Mouse (Mus musculus) CD8-positive naive resting alpha-beta T cell, adult 2 months (primary cell): Measurements from ENCODE around the gene Cntnap1.

Experiments
- DNase-seq, 2 experiments: peaks; one replicate each; pipeline ENCODE4 v3.0.0; 2022; ENCODE audit warnings: low read depth in 2 of 2, low spot score in 2 of 2

Gene Cntnap1

DNA sequence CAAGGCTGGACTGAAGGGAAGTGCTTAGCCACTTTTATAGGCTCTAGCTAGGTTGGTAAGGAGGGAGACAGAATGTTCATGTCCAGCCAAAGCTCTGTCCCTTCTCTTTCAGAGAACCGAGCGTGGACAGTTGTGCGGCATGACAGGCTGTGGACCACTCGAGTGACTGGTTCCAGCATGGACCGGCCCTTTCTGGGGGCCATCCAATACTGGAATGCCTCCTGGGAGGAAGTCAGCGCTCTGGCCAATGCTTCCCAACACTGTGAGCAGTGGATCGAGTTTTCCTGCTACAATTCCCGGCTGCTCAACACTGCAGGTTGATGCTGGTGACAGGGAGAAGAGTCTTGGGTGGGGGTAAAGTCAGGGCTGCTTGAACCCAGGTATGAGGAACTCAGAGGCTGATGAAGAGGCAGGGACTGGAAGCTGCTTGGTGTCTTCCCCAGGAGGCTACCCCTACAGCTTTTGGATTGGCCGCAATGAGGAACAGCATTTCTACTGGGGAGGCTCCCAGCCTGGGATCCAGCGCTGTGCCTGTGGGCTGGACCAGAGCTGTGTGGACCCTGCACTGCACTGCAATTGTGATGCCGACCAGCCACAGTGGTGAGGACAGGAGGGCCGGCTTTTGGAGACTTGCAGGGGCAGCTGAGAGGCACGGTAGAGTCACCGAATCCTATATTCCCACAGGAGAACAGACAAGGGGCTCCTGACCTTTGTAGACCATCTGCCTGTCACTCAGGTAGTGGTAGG lies 12.6 kb downstream of the Cntnap1 start:
- no peak for DNase-seq

GRCm38 (mm10) chr11:101184984-101185383 lies 14.7 kb downstream of the Cntnap1 start:
- DNase-seq = no peak

DNA sequence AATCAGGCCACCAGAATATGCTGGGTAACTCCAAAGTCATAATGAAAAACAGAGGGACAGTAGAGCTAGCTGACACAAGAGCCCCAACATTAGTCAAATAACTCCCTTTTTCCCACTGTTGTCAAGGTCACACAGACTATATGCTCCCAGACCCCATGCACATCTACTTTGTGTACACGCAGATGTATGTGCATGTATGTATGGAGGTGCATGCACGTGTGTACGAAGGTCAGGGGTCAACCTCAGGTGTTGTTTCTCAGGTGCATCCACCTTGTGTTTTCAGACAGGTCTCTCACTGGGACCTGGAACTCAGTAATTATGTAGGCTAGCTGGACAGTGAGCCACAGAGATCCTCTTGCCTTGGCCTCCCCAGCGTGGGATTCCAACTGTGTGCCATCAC lies 15.1 kb downstream of the Cntnap1 start:
- DNase-seq = no peak

DNA sequence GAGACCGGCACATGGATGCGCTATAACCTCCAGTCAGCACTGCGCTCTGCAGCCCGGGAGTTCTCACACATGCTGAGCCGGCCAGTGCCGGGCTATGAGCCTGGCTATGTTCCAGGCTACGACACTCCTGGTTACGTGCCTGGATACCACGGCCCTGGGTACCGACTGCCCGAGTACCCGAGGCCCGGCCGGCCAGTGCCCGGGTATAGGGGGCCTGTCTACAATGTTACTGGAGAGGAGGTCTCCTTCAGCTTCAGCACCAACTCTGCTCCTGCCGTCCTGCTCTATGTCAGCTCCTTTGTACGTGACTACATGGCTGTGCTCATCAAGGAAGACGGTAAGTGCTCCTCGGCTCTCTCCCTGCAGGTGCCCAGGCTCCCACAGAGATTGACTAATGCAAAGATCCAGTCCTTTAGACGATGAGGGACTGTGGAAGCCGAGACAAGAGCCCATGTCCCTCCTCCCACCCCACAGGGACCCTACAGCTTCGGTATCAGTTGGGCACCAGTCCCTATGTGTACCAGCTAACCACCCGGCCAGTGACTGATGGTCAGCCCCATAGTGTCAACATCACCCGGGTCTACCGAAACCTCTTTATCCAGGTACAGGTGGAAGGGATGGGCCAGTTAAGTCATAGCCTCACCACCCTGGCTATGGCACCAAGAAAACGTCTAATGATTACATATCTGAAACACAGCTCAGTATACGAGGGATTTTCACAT lies 16.4 kb downstream of the Cntnap1 start:
- no peak for DNase-seq

GRCm38 (mm10) chr11:101187541-101187940 lies 17.2 kb downstream of the Cntnap1 start:
- DNase-seq = no peak

GRCm38 (mm10) chr11:101188166-101188805 lies 18.0 kb downstream of the Cntnap1 start:
- no peak for DNase-seq

GRCm38 (mm10) chr11:101189495-101190180 lies 19.3 kb downstream of the Cntnap1 start:
- no peak for DNase-seq

DNA sequence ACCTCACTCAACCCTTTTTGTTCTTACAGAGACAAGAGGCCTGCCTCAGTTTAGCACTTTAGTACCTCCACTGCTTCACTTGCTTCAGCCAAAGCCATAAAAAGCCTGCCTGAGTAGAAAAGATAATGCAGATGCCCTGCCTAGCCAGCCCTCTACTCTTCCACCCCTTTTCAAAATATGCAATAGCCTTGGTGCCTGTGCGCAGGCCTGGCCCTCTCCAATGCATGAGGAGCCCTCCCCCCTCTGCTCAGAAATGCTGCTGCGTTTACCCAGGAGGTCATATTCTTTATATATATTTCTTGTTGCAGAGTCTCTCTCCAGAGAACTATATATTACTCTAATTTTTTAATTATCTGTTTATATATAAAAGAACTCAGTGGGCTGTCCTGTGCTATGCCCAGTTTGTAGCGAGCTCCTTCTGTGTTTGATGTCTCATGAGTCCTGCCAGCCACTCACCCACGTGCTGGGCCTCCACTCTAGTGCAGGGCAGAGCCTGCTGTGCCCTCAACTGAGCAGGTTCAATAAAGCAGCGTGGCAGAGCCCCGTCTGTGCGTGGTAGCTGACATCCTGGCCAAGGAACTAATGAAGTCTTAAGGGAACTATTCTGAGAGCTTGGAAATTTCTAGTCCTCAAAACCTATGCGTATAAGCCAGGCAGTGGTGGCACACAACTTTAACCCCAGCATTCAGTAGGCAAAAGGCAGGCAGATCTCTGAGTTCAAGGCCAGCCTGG lies 20.0 kb downstream of the Cntnap1 start:
- no peak for DNase-seq

- no peak for DNase-seq
Measured at GRCm38 (mm10) chr11:101190913-101191907, 20.9 kb downstream of the Cntnap1 start.

GRCm38 (mm10) chr11:101191919-101192470 lies 21.7 kb downstream of the Cntnap1 start:
- no peak for DNase-seq

GRCm38 (mm10) chr11:101192646-101193045 lies 22.3 kb downstream of the Cntnap1 start:
- no peak for DNase-seq

DNA sequence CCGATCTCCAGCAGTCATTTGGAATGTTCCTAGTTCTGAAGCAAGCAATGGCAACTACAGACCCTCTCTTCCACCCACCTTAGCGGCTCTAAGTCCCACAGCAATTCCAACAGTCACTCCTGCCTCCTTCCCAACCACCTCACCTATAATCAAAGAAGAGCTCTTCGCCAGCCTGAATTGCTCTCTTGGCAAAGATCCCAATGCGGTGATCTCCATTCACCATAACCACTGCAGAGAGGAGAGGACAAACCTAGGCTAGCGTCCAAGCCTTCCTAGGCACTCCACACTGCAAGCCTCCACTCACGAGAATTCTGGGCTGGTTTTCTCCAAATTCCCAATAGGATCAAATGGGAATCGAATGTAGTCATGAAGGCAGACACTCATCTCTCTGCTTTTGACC lies 22.8 kb downstream of the Cntnap1 start:
- no peak for DNase-seq

GRCm38 (mm10) chr11:101194137-101194536 lies 23.8 kb downstream of the Cntnap1 start:
- no peak for DNase-seq

DNA sequence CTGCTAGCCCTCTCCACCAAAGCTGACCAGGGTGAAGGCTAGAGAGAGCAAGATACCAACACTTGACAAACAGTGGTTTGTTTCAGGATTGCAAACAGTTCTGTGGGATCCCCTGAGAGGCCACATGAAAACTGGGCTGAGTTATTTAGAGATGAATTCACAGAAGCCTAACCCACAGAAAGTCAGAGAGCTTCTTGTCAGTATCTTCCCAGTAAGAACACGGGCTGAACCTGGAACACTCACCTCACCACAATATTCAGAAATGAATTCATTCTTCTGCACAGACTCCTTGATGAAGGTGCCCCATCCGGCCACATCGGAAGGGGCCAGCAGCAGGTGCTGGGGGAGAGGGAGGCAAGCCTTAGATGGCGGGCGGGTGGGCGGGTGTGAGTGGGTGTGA lies 24.3 kb downstream of the Cntnap1 start:
- DNase-seq = no peak

GRCm38 (mm10) chr11:101195101-101195500 lies 24.8 kb downstream of the Cntnap1 start:
- no peak for DNase-seq

GRCm38 (mm10) chr11:101195571-101195970 lies 25.2 kb downstream of the Cntnap1 start:
- no peak for DNase-seq

DNA sequence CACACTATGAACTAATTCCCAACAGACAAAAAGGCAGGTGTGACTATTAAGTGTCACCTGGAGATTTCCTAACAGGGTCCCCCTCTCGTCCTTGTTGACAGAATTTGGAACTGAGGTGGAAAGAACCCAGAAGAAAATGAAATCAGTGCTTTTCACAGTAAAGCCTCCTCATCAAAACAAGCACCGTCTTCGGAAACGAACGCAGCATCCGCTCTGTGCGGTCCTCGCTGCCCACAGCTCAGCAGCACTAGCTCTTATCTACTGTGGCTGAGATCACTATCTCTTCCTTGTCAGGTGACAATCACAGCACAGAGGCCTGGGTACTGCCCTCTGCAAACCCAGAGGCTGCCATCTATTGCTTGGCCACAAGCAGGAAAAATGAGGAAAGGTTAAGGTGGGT lies 25.9 kb downstream of the Cntnap1 start:
- no peak for DNase-seq

DNA sequence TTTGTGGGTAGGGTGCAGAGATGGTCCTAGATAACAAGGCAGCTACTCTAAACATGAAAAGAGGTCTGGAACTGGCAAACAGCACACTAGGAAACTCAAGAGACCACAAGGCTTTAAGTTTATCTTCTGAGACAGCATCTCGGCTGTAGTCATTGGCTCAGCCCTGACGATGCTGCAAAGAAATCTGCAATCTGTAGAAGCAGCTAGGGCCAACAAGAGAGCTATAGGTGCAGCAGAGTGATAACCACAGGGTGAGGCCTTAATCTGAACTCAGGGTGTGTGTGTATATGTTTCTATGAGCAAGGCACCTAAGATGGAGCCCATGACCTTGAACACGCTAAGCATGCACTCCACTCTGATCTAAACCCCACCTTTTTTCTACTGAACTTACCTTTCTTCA lies 29.2 kb downstream of the Cntnap1 start:
- no peak for DNase-seq

DNA sequence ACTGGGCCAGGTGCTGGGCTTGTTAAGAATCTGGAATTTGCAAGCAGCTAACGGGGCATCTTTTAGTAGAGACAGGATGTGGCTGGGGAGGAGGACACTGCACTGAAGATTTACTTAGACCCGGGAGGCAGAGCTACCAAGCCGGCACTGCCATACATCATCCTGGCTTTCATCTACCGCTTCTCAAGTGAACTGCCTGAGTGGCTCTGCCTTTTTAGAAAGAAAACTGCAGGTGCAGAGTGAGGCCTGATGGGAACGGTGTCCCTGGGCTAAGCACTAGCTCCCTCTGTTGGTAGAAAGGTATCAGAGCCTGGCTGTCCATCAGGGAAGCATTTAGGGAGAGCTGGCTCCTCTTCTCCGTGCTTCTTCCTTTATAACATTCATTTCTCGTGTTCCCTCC lies 30.7 kb downstream of the Cntnap1 start:
- DNase-seq = peak in 1 of 2 experiments; percentile 32
